Mouse (Mus musculus) retina, adult 2 months (tissue): ENCODE data around the gene Wfdc3.
"Not testable (repeated sequence)": the region's sequence is repeated elsewhere in the genome, so short reads cannot be mapped to it uniquely, and the experiment has no call there.

ENCODE experiments used
- DNase-seq: peaks from one replicate; pipeline ENCODE4 v3.0.0-alpha.2; 2012; ENCODE audit warnings: low read depth, low spot score

Gene Wfdc3

DNA sequence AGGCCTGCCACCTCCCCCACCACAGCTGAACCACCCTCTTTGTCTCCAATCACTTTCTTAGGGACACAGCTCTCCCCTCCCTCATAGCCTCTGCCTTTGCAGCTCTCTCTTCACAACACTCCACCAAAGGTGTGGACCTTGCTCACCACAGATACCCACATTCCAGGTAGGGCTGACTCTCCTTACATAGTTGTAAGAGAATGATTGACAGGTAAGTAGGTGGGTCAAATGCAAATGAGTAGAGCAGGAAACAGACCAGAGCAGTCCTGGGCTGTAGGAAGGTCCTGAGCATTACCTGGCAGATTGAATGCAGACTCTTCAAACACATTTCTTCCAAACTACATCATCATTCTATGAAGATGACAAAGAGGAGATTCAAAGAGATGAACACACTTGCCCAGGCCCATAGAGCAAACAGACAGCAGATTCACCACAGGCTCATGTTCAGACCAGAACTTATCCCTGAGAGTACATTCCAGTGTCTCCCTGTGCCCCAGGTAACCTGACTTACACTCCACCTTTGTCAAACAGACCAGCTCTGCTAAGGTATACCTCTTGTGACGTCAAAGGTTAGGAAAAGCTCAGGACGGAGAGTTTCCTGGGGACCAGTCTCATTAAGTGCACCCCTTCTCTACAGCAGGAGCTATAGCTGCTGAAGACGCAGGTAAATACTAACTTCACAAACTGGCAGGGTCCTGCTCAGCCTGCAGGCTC is 8.2 kb downstream of the Wfdc3 start:
- no peak for DNase-seq

DNA sequence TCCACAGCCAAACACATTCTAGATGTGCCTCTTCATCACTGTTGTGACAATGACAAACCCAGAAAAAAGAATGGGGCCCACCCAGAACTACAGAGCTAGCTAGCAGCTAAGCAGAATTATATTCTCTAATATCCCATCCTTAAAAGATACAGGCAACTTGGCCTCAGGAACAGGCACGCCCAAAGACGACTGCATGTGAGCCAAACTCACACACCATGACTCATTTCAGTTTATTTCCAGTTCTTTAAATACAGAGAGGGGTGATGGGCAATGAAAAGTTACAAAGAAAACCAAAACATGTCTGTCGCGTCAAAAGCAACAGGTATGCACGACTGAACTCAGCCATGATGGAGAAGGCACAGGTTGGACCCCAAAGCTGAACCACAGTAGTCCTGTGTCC is 10.3 kb downstream of the Wfdc3 start:
- DNase-seq: no peak

DNA sequence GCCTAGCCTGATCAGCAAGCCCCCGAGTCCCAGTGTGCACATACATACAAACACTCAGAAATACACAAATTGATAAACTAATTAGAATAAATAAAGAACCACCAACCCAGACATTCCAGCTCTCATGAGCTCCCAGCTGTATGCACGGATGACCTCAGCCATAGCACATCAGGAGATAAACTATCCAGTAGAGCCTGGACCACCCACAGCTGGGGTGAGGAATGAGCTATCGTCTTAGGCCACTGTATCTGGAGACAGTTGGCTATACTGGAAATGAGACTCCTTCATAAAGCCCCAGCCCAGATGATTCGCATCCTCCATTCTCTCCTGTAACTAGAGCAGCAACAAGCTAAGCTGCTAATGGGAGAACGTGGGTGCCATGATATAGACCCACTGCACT is 10.9 kb downstream of the Wfdc3 start:
- DNase-seq: no peak

DNA sequence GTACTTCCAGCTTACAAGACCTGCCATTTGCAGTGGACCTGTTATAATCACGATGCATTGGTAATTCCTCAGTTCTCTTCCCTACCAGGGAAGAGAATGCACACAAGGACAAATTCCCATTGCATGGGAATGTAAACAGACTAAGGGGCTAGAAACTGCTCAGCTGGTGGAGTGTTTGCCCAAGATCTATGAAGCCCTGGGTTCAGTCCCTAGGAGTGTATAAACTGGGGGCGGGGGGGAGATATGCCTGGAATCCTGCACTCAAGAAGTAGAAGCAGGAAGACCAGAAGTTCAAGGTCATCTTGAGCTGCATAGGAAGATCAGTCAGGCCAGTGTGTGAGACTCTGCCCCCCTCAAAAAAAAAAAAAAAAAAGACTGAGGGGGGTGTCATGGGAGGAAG is 12.5 kb downstream of the Wfdc3 start:
- no peak for DNase-seq

DNA sequence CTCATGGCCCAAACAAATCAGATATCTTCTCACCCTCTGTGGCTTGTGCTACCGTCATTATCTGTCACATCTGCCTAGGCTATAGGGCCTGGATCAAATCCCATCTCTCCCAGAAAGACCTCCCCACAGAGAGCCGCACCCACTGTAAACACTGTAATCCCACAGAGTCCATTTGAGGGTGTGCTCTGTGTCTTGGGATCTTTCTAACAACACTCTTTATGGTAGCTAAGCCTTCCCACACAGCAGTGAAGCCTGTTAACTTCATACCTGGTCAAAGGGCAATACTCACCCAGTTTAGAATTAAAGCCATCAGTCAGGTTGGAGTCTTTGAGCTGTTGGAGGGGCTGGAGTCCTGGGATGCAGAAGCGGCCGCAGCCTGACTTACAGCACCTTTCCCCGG is 14.0 kb downstream of the Wfdc3 start:
- DNase-seq: no peak

DNA sequence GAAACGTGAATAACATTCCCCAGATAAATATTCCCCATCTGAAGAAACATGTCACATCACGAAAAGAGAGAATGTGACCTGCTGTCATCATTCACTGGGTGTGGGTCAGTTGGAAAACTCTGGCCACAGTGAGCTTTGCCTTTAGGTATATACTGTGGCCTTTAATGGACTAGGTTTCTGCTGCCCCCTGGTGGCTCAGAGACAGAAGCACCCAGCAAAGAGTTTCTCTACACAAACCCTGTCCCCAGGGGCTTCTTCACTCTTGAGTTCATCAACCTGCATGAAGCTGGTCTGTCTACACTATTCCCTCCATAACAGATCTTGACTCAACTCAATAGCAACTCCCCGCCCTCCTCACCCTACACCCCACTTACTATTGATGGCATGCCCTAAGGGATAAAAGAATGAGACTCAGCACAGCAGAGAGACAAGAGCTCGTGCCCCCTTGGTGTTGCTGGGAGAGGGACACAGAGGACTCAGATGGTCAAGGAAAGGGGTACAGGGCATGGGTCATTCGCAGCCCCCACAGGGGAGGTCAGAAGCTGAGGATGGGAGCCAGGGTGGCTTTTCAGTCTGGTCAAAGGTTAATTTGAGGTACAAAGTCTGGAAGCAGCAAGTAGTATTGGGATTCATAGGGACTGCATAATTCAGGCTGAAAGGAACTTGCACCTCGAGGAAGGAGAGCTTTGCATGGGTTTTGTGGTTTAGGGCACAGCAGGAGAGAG is 19.7 kb downstream of the Wfdc3 start:
- DNase-seq: peak; percentile 36

DNA sequence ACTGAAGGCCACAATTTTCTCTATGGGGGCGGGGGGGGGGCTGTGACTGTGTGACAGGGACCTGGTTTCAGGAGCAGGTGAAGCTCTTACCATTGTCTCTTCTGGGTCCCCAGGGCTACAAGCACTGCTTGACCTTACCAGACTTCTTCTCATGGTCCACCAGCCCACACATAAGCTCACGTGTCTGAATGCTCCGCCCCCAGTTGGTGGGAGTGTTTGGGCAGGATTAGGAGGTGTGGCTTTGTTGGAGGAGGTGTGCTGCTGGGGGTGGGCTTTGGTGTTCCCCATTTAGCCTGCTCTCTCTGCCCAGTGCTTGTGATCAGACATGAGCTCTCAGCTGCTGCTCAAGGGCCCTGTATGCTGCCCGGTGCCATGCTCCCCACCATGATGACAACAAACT is 22.5 kb downstream of the Wfdc3 start:
- no peak for DNase-seq

DNA sequence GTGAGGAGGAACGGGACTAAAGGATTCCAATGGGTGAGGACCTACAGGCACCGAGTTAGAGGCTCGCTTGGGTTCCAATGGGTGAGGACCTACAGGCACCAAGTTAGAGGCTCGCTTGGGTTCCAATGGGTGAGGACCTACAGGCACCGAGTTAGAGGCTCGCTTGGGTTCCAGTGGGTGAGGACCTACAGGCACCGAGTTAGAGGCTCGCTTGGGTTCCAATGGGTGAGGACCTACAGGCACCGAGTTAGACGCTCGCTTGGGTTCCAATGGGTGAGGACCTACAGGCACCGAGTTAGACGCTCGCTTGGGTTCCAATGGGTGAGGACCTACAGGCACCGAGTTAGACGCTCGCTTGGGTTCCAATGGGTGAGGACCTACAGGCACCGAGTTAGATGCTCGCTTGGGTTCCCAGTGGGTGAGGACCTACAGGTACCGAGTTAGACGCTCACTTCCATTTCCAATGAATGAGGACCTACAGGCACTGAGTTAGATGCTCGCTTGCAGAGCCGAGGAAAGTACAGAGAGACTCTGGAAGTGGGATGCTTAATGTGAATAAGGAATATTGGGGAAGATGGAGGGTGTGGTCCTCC is 29.4 kb downstream of the Wfdc3 start:
- DNase-seq: not testable (repeated sequence)

DNA sequence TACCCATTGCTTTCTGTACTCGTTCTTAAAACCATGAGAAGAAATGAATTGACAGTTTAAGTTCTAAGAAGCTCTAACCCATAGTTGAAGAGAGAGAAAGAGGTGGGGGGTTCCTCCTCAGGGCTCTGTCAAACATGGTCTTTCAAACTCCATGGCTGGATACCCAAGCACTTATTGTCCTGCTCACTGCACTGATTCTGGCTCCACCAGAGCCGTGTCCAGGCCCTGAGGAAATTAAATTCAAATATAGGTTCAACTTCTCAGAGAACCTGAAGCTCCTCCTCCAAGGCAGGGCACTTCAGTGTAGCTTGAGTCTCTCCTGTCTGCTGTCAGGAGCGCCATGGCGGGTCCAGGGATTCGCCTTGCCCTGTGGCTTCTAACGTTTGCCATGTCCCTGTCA is 30.7 kb downstream of the Wfdc3 start, which contains the start of gene Spint5:
Gene Spint5, plus strand, starts transcription at position 301 of the 400 bp plus-strand sequence.
- DNase-seq: no peak

DNA sequence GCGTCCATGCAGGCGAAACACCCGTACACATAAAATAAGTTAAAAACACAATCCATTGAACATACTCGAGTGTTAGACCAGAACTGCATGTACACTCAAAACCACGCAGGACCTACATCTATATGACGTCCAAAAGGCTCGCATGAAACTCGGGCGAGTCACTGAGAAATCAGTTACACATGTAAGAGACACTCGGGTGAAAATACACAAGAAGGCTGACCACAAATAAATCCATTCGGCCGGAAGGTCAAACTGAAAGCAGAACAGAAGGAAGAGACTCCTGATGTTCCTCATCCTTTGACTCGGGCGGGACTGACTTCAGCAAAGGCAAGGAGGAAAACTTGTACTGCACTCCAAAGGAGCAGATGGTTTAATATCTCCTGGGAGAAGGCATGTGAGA is 39.7 kb downstream of the Wfdc3 start:
- no peak for DNase-seq

DNA sequence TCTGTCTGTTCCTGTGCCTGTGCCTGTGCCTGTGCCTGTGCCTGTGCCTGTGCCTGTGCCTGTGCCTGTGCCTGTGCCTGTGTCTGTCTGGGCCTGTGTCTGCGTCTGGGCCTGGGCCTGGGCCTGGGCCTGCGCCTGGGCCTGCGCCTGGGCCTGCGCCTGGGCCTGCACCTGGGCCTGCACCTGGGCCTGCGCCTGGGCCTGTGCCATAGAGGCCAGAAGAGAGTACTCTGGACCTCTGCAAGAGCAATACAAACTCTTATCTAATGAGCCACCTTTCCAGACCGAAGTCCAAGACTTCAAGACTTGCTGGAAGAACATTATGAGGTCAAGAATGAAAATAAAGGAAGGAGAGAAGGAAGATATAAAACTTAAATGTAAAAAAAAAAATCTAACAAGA is 40.4 kb downstream of the Wfdc3 start:
- no peak for DNase-seq

DNA sequence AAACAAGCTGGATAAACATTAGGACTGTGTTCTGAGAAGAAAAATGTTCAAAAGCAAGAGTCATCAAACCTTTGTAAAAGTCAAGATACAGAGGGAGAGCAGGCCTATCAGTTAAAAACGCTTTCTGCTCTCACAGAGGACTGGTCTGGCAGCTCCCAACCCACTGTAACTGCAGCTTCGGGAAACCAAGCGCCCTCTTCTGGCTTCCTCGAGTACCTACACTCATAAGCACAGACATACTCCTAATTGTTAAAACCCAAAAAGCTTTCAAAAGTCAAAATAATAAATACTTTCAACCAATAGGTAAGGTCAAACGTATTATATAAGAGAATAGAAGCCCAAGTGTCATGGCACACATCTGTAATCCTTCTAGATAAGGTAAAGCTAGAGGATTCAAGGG is 41.5 kb downstream of the Wfdc3 start:
- no peak for DNase-seq

DNA sequence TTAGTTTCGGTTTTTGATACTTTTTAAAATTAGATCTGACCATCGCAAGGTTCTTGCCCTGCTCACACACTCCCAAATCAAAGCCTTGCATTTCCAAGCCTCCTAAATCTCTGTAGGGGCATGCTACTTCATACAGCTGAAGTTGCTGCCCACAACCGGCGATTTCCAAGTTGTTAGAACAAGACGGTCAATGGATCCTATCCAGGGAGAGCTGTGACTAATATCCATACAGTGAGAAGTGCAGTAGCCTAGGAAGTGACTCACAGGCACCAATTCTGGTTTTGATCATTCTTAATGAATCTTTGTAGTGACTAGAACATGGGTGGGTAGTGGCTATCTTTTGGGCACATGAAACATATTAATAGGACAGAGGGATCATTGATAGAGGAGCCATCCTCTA is 44.0 kb downstream of the Wfdc3 start:
- DNase-seq: no peak

DNA sequence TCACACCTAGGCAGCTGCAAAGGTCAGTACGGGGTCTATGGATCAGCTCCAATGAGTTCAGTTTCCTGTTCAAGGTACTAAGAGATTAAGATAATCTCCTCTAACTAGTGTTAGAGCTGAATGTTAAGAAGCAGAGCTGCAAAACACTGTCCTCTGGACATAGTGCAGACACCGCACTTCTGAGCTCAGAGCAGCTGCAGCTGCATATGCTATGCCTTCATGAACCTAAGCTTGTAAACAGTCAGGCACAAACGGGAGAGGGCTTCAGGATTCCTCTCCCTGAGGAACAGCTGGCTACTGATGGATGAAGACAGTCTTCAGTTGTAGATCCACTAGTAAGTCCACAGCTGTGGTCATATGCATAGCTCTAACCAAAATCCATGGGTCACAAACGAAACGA is 44.8 kb downstream of the Wfdc3 start:
- no peak for DNase-seq

DNA sequence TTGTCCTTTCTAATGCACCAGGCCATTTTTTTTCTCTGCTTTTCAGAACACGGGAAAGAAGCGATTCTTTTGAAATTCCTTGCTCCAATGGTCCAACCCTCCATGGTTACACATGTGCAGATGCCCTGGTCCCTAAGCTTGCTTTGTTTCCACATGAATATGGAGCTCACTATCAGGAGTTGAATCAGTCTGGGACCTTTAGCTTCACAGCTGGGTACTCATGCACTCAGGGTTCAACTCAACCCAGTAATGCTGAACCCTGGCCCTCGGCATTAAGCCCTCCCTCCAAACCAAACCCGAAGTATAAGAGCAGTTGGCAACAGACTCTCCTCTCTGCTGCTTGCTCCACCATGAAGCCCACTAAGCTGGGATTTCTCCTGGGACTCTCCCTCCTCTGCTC is 47.5 kb downstream of the Wfdc3 start, which contains the start of gene Spint4:
Gene Spint4, plus strand, starts transcription at position 301 of the 400 bp plus-strand sequence.
- no peak for DNase-seq

DNA sequence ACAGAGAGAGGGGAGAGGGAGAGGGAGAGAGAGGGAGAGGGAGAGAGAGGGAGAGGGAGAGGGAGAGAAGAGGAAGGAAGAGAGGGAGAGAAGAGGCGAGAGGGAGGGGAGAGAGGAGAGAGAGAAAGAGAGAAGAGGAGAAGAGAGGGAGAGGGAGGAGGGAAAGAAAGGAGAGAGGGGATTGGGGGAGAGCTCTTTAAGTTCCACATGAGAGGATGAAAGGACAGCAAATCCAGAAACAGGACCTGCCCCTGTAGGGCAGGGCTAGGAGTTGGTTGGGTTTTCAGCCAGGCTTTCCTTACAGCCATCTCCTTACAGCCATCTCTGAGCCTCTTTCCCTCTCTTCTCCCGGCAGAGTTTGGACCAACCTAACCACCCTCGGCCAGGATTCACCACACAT is 60.9 kb downstream of the Wfdc3 start, which contains the start of gene Wfdc13:
Gene Wfdc13, plus strand, starts transcription at position 301 of the 400 bp plus-strand sequence.
- DNase-seq: no peak
